Mouse (Mus musculus): ENCODE measurements around the gene Cep95.

Gene Cep95

GRCm38 (mm10) chr11:106815331-106815730 is 26.3 kb downstream of the Cep95 start:
- DNase-seq: no peak

GRCm38 (mm10) chr11:106815761-106816160 is 26.7 kb downstream of the Cep95 start:
- DNase-seq: no peak

- no peak for DNase-seq
Observed at GRCm38 (mm10) chr11:106816316-106816715, 27.3 kb downstream of the Cep95 start.

GRCm38 (mm10) chr11:106817156-106817555 is 28.1 kb downstream of the Cep95 start:
- DNase-seq: no peak

GRCm38 (mm10) chr11:106817808-106818207 is 28.8 kb downstream of the Cep95 start:
- no peak for DNase-seq

GRCm38 (mm10) chr11:106818341-106818740 is 29.3 kb downstream of the Cep95 start:
- peak; percentile 36 to 44 for DNase-seq

- no peak for DNase-seq
Observed at GRCm38 (mm10) chr11:106819595-106819994, 30.5 kb downstream of the Cep95 start.

- peak in 1 of 2 experiments; percentile 19 for DNase-seq
Observed at GRCm38 (mm10) chr11:106820252-106820651, 31.2 kb downstream of the Cep95 start.

- DNase-seq: peak; percentile 64 to 68
Observed at GRCm38 (mm10) chr11:106820972-106821371, 31.9 kb downstream of the Cep95 start.

- no peak for DNase-seq
Observed at GRCm38 (mm10) chr11:106821397-106821796, 32.3 kb downstream of the Cep95 start.

- DNase-seq: no peak
Observed at GRCm38 (mm10) chr11:106822491-106822890, 33.4 kb downstream of the Cep95 start.

GRCm38 (mm10) chr11:106822911-106823310 is 33.9 kb downstream of the Cep95 start:
- no peak for DNase-seq

GRCm38 (mm10) chr11:106823741-106824140 is 34.7 kb downstream of the Cep95 start:
- no peak for DNase-seq

GRCm38 (mm10) chr11:106824403-106824802 is 35.4 kb downstream of the Cep95 start:
- no peak for DNase-seq

GRCm38 (mm10) chr11:106828079-106828478 is 39.0 kb downstream of the Cep95 start:
- DNase-seq: no peak

GRCm38 (mm10) chr11:106842002-106842401 is 53.0 kb downstream of the Cep95 start:
- DNase-seq: peak; percentile 30 to 62

GRCm38 (mm10) chr11:106851438-106851837 is 62.4 kb downstream of the Cep95 start:
- DNase-seq: no peak

All from kidney, adult 8-10 months (tissue).